Mouse (Mus musculus): Measurements from ENCODE around the gene Dhx38. TPM values are rescaled to one million over a fixed set of nuclear protein-coding genes. Genes with fewer than 3 reads are reported as not detected.

Gene Dhx38
- 73.5 to 80.0 TPM (median 78.9 TPM) in 4 replicates for total RNA-seq (2023; ENCODE audit: inconsistent age)

GRCm38 (mm10) chr8:109565498-109566333 lies at the start of gene Dhx38, which contains the start of gene Txnl4b:
Gene Dhx38 (minus strand): TSS chr8:109565861.
Gene Txnl4b (plus strand): TSS chr8:109565892.

GRCm38 (mm10) chr8:109614243-109615210 lies 48.9 kb upstream of the Dhx38 start, which contains the start of gene Pkd1l3:
Gene Pkd1l3 (plus strand): TSS chr8:109614517.

GRCm38 (mm10) chr8:109608271-109609152 lies 42.9 kb upstream of the Dhx38 start, which contains the start of gene Dhodh:
Gene Dhodh (minus strand): TSS chr8:109608673.

GRCm38 (mm10) chr8:109578900-109579301 lies 13.2 kb upstream of the Dhx38 start, which contains the start of gene Hp:
Gene Hp (minus strand): TSS chr8:109579172.

Other genes starting within 250 kb of the Dhx38 start
- gene Pmfbp1, start 71.8 kb downstream of the Dhx38 start, total RNA-seq (2023; ENCODE audit: inconsistent age) = not detected in 4 replicates
- 3.1 to 5.6 TPM (median 5.5 TPM) in 4 replicates for gene Txnl4b, start within 50 bp of the Dhx38 start, total RNA-seq (2023; ENCODE audit: inconsistent age)
- 0.90 TPM in 1 of 4 replicates, not detected in the others for gene Hp, start 13.3 kb upstream of the Dhx38 start, total RNA-seq (2023; ENCODE audit: inconsistent age)
- gene Dhodh, start 42.8 kb upstream of the Dhx38 start, total RNA-seq (2023; ENCODE audit: inconsistent age) = 19.4 to 26.3 TPM (median 20.9 TPM) in 4 replicates
- gene Pkd1l3, start 48.7 kb upstream of the Dhx38 start, total RNA-seq (2023; ENCODE audit: inconsistent age) = 0.97 to 1.7 TPM (median 1.3 TPM) in 4 replicates
- 112 to 116 TPM (median 114 TPM) in 4 replicates for gene Ist1, start 127.4 kb upstream of the Dhx38 start, total RNA-seq (2023; ENCODE audit: inconsistent age)
- 22.5 to 28.0 TPM (median 25.2 TPM) in 4 replicates for gene Zfp821, start 139.7 kb upstream of the Dhx38 start, total RNA-seq (2023; ENCODE audit: inconsistent age)
- gene Atxn1l, start 171.9 kb upstream of the Dhx38 start, total RNA-seq (2023; ENCODE audit: inconsistent age) = 35.9 to 46.6 TPM (median 41.8 TPM) in 4 replicates
- gene Ap1g1, start 212.7 kb upstream of the Dhx38 start, total RNA-seq (2023; ENCODE audit: inconsistent age) = 75.9 to 91.7 TPM (median 85.0 TPM) in 4 replicates